Mouse (Mus musculus) hindbrain, embryonic 15.5 days (tissue): ENCODE data around the gene Zfp385c. TPM values are rescaled to one million over a fixed set of nuclear protein-coding genes. Genes with fewer than 3 reads are reported as not detected.

Source experiments
- ATAC-seq: fragments of 200-750 bp; cut with Nextera tagmentation; 2 replicates; pipeline ENCODE4 v1.8.0; 2017; ENCODE audit warnings: low read depth, moderate number of reproducible peaks, moderate TSS enrichment; ENCODE audit not compliant: low FRiP score
- H3K27ac ChIP-seq: fragments of 300-500 bp; sonication (generic); replicated peaks from 2 replicates; pipeline ENCODE4 v1.5.1; 2015; ENCODE audit warnings: mild to moderate bottlenecking, inconsistent platforms
- H3K27me3 ChIP-seq: fragments of 300-500 bp; sonication (generic); 2 replicates; pipeline ENCODE4 v1.6.1; 2015; ENCODE audit warnings: control low read depth, inconsistent platforms
- H3K36me3 ChIP-seq: fragments of 300-500 bp; sonication (generic); 2 replicates; pipeline ENCODE4 v1.6.1; 2015; ENCODE audit warnings: control low read depth, inconsistent platforms
- H3K4me1 ChIP-seq: fragments of 300-500 bp; sonication (generic); replicated peaks from 2 replicates; pipeline ENCODE4 v1.6.1; 2015; ENCODE audit warnings: control low read depth, inconsistent platforms
- H3K4me2 ChIP-seq: fragments of 300-500 bp; sonication (generic); 2 replicates; pipeline ENCODE4 v1.6.1; 2015; ENCODE audit warnings: moderate library complexity, mild to moderate bottlenecking, inconsistent platforms
- H3K4me3 ChIP-seq: fragments of 300-500 bp; sonication (generic); 2 replicates; pipeline ENCODE4 v1.5.1; 2015; ENCODE audit warnings: mild to moderate bottlenecking, inconsistent platforms
- H3K9ac ChIP-seq: fragments of 300-500 bp; sonication (generic); 2 replicates; pipeline ENCODE4 v1.6.1; 2015; ENCODE audit warnings: inconsistent platforms
- H3K9me3 ChIP-seq: fragments of 300-500 bp; sonication (generic); 2 replicates; pipeline ENCODE4 v1.6.1; 2016; ENCODE audit warnings: control low read depth, inconsistent platforms
- WGBS: fragments of 180-500 bp; shearing (Covaris S2); methylation state at CpG from one replicate; pipeline ENCODE4 v1.1.7; 2015; 5-methylcytosine and 5-hydroxymethylcytosine counted together
- polyA plus RNA-seq: library from polyadenylated mRNA; unstranded; fragments of >200 nt; fragmentation: Nextera tagmentation; extraction: Ambion mirVana; gene quantifications from 2 replicates; pipeline ENCODE4 v1.2.1, GENCODE M21; 2015

Zfp385c gene
- polyA plus RNA-seq, 1 experiment from 2014 or later, result 0.82 TPM

- Histone ChIP-seq H3K4me1 (peaks cover 3% of the 10 kb centered on the region; the same call in 1 of the 2 replicates), H3K9me3 (no peaks in the 10 kb centered on the region), H3K9ac (no peak overlapping the region), H3K27ac (no peak overlapping the region), H3K36me3 (peaks cover 10% of the 10 kb centered on the region; the same call in 1 of the 2 replicates), H3K27me3 (no peaks in the 10 kb centered on the region), H3K4me2 (no peak overlapping the region), H3K4me3 (no peak overlapping the region)
- ATAC-seq, result no peak
- 94% methylated on average over 3 of the region's 3 CpGs for WGBS
These were observed 34.9 kb upstream of the Zfp385c start for GRCm38 (mm10) chr11:100727201-100727600.

GRCm38 (mm10) chr11:100724919-100725512 lies 32.8 kb upstream of the Zfp385c start:
- 64% methylated on average over 5 of the region's 5 CpGs for WGBS
- Histone ChIP-seq H3K4me2 (no peak overlapping the region), H3K36me3 (peaks cover 10% of the 10 kb centered on the region; the same call in 1 of the 2 replicates), H3K4me3 (no peak overlapping the region), H3K27ac (no peak overlapping the region), H3K4me1 (peaks cover 21% of the 10 kb centered on the region), H3K9ac (no peak overlapping the region), H3K9me3 (no peaks in the 10 kb centered on the region), H3K27me3 (no peaks in the 10 kb centered on the region)
- no peak for ATAC-seq

- Histone ChIP-seq H3K4me3 (no peak overlapping the region), H3K27me3 (no peaks in the 10 kb centered on the region), H3K9me3 (no peaks in the 10 kb centered on the region), H3K36me3 (peaks cover 8% of the 10 kb centered on the region), H3K27ac (peak overlapping the region; percentile 47; the same call in 1 of the 2 replicates), H3K9ac (no peak overlapping the region), H3K4me2 (no peak overlapping the region), H3K4me1 (peaks cover 21% of the 10 kb centered on the region)
- no peak for ATAC-seq
- 76% methylated on average over 2 of the region's 2 CpGs for WGBS
These were observed 30.3 kb upstream of the Zfp385c start for GRCm38 (mm10) chr11:100722493-100723028.

DNA sequence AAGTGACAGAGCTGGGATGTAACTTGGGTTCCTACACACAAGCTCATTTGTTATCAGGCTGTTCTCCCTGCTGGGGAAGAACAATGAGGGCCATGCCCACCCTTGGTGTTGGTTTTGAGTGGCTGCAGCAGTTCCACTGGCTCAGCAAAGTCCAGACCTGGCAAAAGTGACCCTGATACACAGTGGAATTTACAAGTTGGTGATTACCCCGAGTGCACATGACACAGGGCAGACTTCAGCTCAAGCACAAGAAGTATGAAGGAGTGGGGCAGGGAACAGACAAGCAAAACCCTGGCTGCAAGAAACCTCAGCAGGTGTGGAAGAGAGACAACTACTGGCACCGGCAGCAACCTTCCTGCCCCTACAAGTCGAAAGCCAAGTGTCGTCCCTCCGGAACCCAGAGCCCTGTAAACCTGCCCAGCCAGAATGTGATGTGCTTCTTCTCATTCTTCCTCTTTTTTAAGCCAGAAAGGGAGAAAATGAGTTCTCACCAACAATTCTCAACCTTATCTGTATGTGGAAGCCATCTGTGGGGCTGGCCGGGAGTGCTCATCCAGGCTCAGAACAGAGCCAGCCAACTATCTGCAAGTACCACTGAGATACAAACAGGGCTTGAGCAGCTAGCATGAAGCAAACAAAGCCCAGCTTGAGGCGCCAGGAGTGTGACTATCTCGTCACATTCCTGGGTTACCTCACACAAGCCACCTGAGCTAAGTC lies 29.7 kb upstream of the Zfp385c start:
- WGBS, result 68% methylated on average over 8 of the region's 8 CpGs
- no peaks in the 10 kb centered on the region for H3K9me3 ChIP-seq
- no peak overlapping the region for H3K4me2 ChIP-seq
- no peak overlapping the region for H3K4me3 ChIP-seq
- peaks cover 21% of the 10 kb centered on the region for H3K4me1 ChIP-seq
- ATAC-seq, result no peak
- peak overlapping the region; percentile 47 for H3K27ac ChIP-seq
- peaks cover 15% of the 10 kb centered on the region for H3K36me3 ChIP-seq
- no peaks in the 10 kb centered on the region for H3K27me3 ChIP-seq
- H3K9ac ChIP-seq, result no peak overlapping the region

DNA sequence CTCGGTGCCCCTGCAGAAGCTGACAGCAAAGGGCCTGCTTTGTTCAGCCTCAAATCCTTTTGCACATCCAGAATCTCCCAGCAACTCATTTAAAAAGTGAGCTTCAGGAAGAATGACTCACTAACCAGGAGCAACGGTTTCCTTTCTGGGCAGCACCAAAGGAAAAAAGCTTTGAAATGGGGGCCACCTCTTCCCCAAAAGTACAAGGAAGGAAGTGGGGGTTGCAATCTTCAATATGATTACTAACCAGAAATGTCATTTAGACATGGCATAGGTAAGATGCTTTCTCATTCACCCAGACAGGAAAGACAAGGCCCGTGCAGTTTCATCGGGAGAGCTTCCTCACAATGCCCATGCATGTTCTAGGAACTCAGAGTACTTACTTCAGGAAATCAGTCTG lies 29.0 kb upstream of the Zfp385c start:
- Histone ChIP-seq H3K9ac (no peak overlapping the region), H3K27me3 (no peaks in the 10 kb centered on the region), H3K4me3 (no peak overlapping the region), H3K4me1 (peaks cover 21% of the 10 kb centered on the region), H3K4me2 (no peak overlapping the region), H3K36me3 (peaks cover 21% of the 10 kb centered on the region), H3K27ac (peak overlapping the region; percentile 47), H3K9me3 (no peaks in the 10 kb centered on the region)
- 67% methylated on average over 4 of the region's 4 CpGs for WGBS
- no peak for ATAC-seq

DNA sequence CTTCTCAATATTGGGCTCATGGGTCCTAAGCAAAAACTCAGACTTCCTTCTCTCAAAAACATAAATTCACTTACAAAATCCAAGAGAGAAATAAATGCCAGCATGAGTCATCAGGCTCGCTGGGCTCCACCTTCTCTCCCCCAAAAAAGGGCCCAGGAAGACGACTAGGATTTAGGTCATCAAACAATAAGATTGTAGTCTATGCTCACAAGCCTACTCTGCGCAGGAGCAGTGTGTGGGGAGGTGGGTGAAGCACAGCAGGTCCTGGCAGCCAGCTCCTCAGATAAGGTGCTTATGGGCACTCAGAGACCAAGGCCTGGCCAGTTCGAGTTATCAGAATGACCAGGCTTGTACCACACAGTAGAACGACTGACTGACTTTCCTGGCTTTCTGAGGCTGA lies 28.1 kb upstream of the Zfp385c start:
- H3K9ac ChIP-seq, result no peak overlapping the region
- no peak overlapping the region for H3K4me2 ChIP-seq
- H3K27ac ChIP-seq, result peak overlapping the region; percentile 47
- peaks cover 31% of the 10 kb centered on the region for H3K36me3 ChIP-seq
- H3K27me3 ChIP-seq, result no peaks in the 10 kb centered on the region
- H3K9me3 ChIP-seq, result no peaks in the 10 kb centered on the region
- H3K4me1 ChIP-seq, result peaks cover 21% of the 10 kb centered on the region
- WGBS, result 77% methylated on average over 5 of the region's 5 CpGs
- H3K4me3 ChIP-seq, result no peak overlapping the region
- ATAC-seq, result no peak

DNA sequence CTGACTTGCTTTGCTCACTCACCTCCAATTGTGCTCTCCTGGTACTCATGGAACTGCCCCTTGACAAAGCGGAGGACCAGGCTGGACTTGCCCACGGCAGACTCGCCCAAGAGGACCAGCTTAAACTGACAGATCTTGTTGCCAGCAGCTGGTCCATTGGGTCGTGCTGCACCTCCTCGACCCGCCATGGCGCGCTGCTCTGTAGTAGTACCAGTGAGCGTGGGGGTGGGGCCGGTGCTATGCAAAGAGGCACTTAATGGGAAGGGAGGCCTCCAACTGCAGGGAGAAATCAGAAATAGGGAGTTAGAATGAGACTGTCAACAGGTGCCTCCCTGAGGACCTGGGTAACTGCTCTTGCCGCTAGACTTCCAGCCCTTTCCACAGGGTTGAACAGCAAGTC lies 27.6 kb upstream of the Zfp385c start:
- peaks cover 21% of the 10 kb centered on the region for H3K4me1 ChIP-seq
- no peaks in the 10 kb centered on the region for H3K9me3 ChIP-seq
- H3K27me3 ChIP-seq, result no peaks in the 10 kb centered on the region
- no peak overlapping the region for H3K4me3 ChIP-seq
- 89% methylated on average over 11 of the region's 11 CpGs for WGBS
- ATAC-seq, result no peak
- no peak overlapping the region; the same call in 1 of the 2 replicates for H3K27ac ChIP-seq
- H3K36me3 ChIP-seq, result peaks cover 34% of the 10 kb centered on the region
- H3K4me2 ChIP-seq, result no peak overlapping the region
- H3K9ac ChIP-seq, result no peak overlapping the region

DNA sequence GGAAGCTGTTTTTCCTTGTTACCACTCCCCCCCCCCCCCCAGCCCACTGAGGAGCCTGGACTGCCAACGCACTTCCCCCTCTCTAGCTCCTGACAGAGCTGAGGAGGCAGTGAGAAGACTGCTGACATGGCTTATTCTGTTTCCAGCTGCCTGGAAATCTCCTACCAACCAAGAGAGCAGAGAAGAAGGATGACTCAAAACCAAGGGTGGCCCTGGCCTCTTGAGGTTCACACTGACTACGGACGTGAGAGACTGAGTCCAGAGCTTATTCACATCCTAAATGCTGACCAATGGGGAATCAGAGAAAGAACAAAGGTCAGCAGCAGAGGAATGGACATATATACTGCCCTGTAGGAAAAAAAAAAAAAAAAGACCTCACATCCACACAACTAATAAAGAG lies 27.1 kb upstream of the Zfp385c start:
- Histone ChIP-seq H3K27me3 (no peaks in the 10 kb centered on the region), H3K9me3 (no peaks in the 10 kb centered on the region), H3K27ac (no peak overlapping the region), H3K4me2 (no peak overlapping the region), H3K4me1 (peaks cover 27% of the 10 kb centered on the region), H3K9ac (no peak overlapping the region), H3K36me3 (peaks cover 34% of the 10 kb centered on the region), H3K4me3 (no peak overlapping the region)
- no peak for ATAC-seq
- WGBS, result 68% methylated on average over 3 of the region's 3 CpGs

GRCm38 (mm10) chr11:100718866-100719265 lies 26.6 kb upstream of the Zfp385c start:
- H3K27ac ChIP-seq, result no peak overlapping the region
- no peak overlapping the region for H3K9ac ChIP-seq
- no peak overlapping the region for H3K4me3 ChIP-seq
- H3K4me2 ChIP-seq, result no peak overlapping the region
- peaks cover 31% of the 10 kb centered on the region for H3K4me1 ChIP-seq
- no peak for ATAC-seq
- 84% methylated on average over 4 of the region's 4 CpGs for WGBS
- H3K9me3 ChIP-seq, result no peaks in the 10 kb centered on the region
- H3K27me3 ChIP-seq, result no peaks in the 10 kb centered on the region
- H3K36me3 ChIP-seq, result peaks cover 34% of the 10 kb centered on the region

DNA sequence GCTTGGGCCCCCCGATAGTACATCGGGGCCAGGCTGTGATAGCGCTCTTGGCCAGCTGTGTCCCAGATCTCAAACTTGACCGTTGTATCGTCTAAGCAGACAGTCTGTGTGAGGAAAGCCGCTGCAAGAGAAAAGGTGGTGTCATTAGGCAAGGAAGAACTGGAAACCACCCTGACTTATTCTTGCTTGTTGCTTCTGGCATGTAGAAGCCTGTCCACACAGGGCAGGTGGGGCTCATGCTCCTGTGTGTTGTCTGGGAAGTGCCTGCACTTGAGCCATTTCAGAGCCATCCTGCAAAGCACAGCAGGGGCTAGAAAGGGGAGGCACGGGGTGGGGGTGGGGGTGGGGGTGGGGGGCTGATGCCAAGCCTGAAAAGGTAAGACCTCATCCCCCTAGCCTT lies 26.2 kb upstream of the Zfp385c start:
- Histone ChIP-seq H3K27ac (no peak overlapping the region), H3K9me3 (no peaks in the 10 kb centered on the region), H3K36me3 (peaks cover 34% of the 10 kb centered on the region), H3K27me3 (no peaks in the 10 kb centered on the region), H3K4me1 (peaks cover 35% of the 10 kb centered on the region), H3K4me3 (no peak overlapping the region), H3K9ac (no peak overlapping the region), H3K4me2 (no peak overlapping the region)
- no peak for ATAC-seq
- 91% methylated on average over 7 of the region's 7 CpGs for WGBS

GRCm38 (mm10) chr11:100716649-100717048 lies 24.4 kb upstream of the Zfp385c start:
- Histone ChIP-seq H3K4me1 (peaks cover 36% of the 10 kb centered on the region), H3K4me3 (no peak overlapping the region), H3K4me2 (no peak overlapping the region), H3K9ac (no peak overlapping the region), H3K27ac (no peak overlapping the region), H3K36me3 (peaks cover 34% of the 10 kb centered on the region), H3K27me3 (no peaks in the 10 kb centered on the region), H3K9me3 (no peaks in the 10 kb centered on the region)
- ATAC-seq, result no peak
- WGBS, result 90% methylated on average over 3 of the region's 3 CpGs

DNA sequence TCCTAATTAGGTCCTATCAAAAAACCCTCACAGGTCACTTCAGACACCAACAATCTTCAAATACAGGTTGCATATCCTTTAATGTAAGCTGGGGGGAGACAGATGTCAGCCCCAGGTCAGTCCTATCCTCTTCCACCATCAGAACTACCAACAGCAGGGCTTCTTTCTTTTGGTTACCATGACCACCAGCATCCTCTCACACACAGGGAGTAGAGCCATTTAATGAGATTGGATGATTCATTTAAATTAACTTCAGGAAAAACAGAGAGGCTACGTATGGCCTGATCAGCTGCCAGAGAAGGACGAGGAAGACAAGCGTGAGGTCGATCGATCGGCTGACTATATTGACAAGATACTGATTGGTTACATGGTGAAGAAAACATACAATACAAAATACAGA lies 22.7 kb upstream of the Zfp385c start:
- no peak for ATAC-seq
- H3K4me3 ChIP-seq, result no peak overlapping the region
- H3K27ac ChIP-seq, result no peak overlapping the region
- H3K9ac ChIP-seq, result no peak overlapping the region
- H3K36me3 ChIP-seq, result peaks cover 37% of the 10 kb centered on the region
- 66% methylated on average over 6 of the region's 6 CpGs for WGBS
- H3K9me3 ChIP-seq, result no peaks in the 10 kb centered on the region
- H3K4me2 ChIP-seq, result no peak overlapping the region
- H3K27me3 ChIP-seq, result no peaks in the 10 kb centered on the region
- H3K4me1 ChIP-seq, result peaks cover 35% of the 10 kb centered on the region
